Mouse (Mus musculus): ENCODE measurements around the gene Syngr3.

GRCm38 (mm10) chr17:24723881-24724180 is 34.1 kb upstream of the Syngr3 start:
- no peak for TF ChIP-seq ZC3H11A (IDR thresholded peaks at IDR 0.05; ENCODE audit: borderline replicate concordance, low read depth, low read length)
- TF ChIP-seq ZNF384 (IDR thresholded peaks at IDR 0.05; ENCODE audit: low read depth, low read length): no peak
- TF ChIP-seq HCFC1 (IDR thresholded peaks at IDR 0.05; ENCODE audit: borderline replicate concordance, insufficient read depth, low read length): no peak
- no peak for TF ChIP-seq CHD2 (IDR thresholded peaks at IDR 0.05; ENCODE audit: low read depth, low read length)
